Comparison of ENCODE assay signal across 17 mouse cellular contexts in the genomic region with DNA sequence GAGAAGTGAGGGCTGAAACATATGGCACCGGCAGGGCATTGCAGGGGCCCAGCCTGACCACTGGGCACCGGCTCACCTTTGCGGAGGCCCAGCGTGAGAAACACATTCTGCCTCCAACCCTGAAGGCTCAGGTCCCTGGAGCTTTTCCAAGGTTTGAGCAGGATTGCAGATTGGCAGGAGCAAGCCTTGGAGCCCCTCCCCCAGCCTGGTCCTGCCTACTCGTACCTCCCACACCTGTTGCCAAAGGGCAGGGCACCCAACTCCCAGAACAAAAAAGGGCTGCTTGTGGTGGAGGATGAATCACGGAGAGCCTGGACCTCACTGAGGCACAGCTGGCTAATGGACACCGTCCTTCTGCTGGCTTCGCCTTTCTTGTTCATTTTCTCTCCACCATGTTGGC. TPM values are rescaled to one million over a fixed set of nuclear protein-coding genes. Genes with fewer than 3 reads are reported as not detected.
DNase-seq lines count a peak whose midpoint lies in the region; TF ChIP-seq lines count a peak whose summit lies in the region.
"Had no signal": no experiment of that assay in that cellular context is flagged by ENCODE, and none has a peak within 500 bp of the region (broad histone marks: within the 10 kb centered on the region; RNA-seq: fewer than 3 reads in every experiment).

No protein-coding gene starts in this region.

- H3K79me2 ChIP-seq in C2C12 (ENCODE audit: control insufficient read depth, insufficient read depth) = no peaks in the 10 kb centered on the region

- DNase-seq in gonadal fat pad, adult 2 months (ENCODE audit: low read depth) = peak; percentile 57
- peak; percentile 76 to 89 for DNase-seq in kidney, postnatal 25 days
- DNase-seq in lung, postnatal 25 days (ENCODE audit: low spot score) = peak; percentile 83
- DNase-seq in layer of hippocampus, postnatal 14 days (ENCODE audit: low spot score in 2 of 2) = no peak
- DNase-seq in adrenal gland, adult 18-20 months (ENCODE audit: low spot score in 2 of 2) = no peak
- DNase-seq in right cerebral cortex, postnatal 14 days = no peak
- DNase-seq: cerebellum, adult 11 months; heart, adult 11 months; heart, postnatal 10 days; spleen, adult 18-20 months had no signal

- H3K27me3 ChIP-seq in C2C12 (ENCODE audit: control insufficient read depth, insufficient read depth, insufficient read length) = no peaks in the 10 kb centered on the region
- H3K27me3 ChIP-seq: hindbrain, embryonic 15.5 days; limb, embryonic 15.5 days; lung, embryonic 15.5 days had no signal

- TF ChIP-seq CTCF in C2C12 (IDR thresholded peaks at IDR 0.05; ENCODE audit: control insufficient read depth, insufficient read depth, insufficient read length) = no peak

- no peaks in the 10 kb centered on the region for H3K79me3 ChIP-seq in C2C12 (ENCODE audit: low read depth)

- H3ac ChIP-seq in C2C12 (ENCODE audit: control insufficient read depth, insufficient read length, low read depth) = no peak overlapping the region

- H3K4me3 ChIP-seq in C2C12 (ENCODE audit: insufficient read depth, poor library complexity, severe bottlenecking) = no peak overlapping the region
- H3K4me3 ChIP-seq: erythroblast, embryonic 14.5 days; hindbrain, embryonic 15.5 days; layer of hippocampus, adult 2 months; limb, embryonic 15.5 days; lung, embryonic 15.5 days; midbrain, embryonic 13.5 days had no signal

- no peaks in the 10 kb centered on the region for H3K36me3 ChIP-seq in C2C12 (ENCODE audit: control insufficient read depth, insufficient read depth)
- H3K36me3 ChIP-seq: hindbrain, embryonic 15.5 days; limb, embryonic 15.5 days; lung, embryonic 15.5 days; midbrain, embryonic 13.5 days had no signal

TF ChIP-seq in C2C12, 6 proteins besides CTCF, POLR2A, EP300 and RAD21:
- TF ChIP-seq USF1 (IDR thresholded peaks at IDR 0.05; ENCODE audit: low read depth) (no peak), MAX (IDR thresholded peaks at IDR 0.05) (no peak), MYOD1 (IDR thresholded peaks at IDR 0.05; ENCODE audit: control insufficient read depth, insufficient read length, low read depth) (peak; percentile 22)

RNA-seq across cellular contexts. Expression of a gene that starts 30.6 kb away (rescaled TPM):
- 5.0 TPM for polyA plus RNA-seq in C2C12 (2012; fragmentation: generic; extraction: Trizol)
- polyA plus RNA-seq in gonadal fat pad, adult 2 months (2012; rRNA removed) = 10.5 and 11.7 TPM in 2 replicates
- 10 to 100 TPM; 19.2 to 22.8 TPM for total RNA-seq in layer of hippocampus, postnatal 14 days (2021)
- total RNA-seq in adrenal gland, adult 18-20 months (2021) = under 1 TPM; 0.83 to 0.99 TPM
- polyA plus RNA-seq: erythroblast, embryonic 14.5 days had no signal

Comparison
In these comparisons a context has a peak if more than half of its experiments do, and no peak if none do; other contexts are left out.
1. DNase-seq: peak in gonadal fat pad, adult 2 months (single experiment), kidney, postnatal 25 days (2 of 2) and lung, postnatal 25 days (single experiment); none in layer of hippocampus, postnatal 14 days (0 of 2), adrenal gland, adult 18-20 months (0 of 2) and right cerebral cortex, postnatal 14 days (single experiment).
2. RNA of a gene that starts 30.6 kb away (total RNA-seq): 19.2 to 22.8 TPM in layer of hippocampus, postnatal 14 days; 0.83 to 0.99 TPM in adrenal gland, adult 18-20 months; every median in the first group is over 10 times any median in the second.